Mouse (Mus musculus) C2C12 (cell line): ENCODE results near the gene Eif4g3.

ENCODE experiments used
- CEBPB ChIP-seq: IDR thresholded peaks from one replicate; pipeline ENCODE4 v1.6.1; 2011; ENCODE audit warnings: low read depth, mild to moderate bottlenecking, control low read depth, moderate library complexity
- CTCF ChIP-seq: IDR thresholded peaks from one replicate; pipeline ENCODE4 v1.5.1; 2011; ENCODE audit not compliant: control insufficient read depth, insufficient read depth, insufficient read length
- FOSL1 ChIP-seq: IDR thresholded peaks from one replicate; pipeline ENCODE4 v1.8.0; 2011; ENCODE audit warnings: mild to moderate bottlenecking, low read length; ENCODE audit not compliant: poor library complexity, insufficient read depth, severe bottlenecking
- MAX ChIP-seq: IDR thresholded peaks from one replicate; pipeline ENCODE4 v1.6.1; 2011; ENCODE audit warnings: mild to moderate bottlenecking, control low read depth
- MYOD1 ChIP-seq: IDR thresholded peaks from one replicate; pipeline ENCODE4 v1.6.1; 2011; ENCODE audit warnings: low read depth; ENCODE audit not compliant: control insufficient read depth, insufficient read length
- MYOG ChIP-seq: IDR thresholded peaks from one replicate; pipeline ENCODE4 v1.6.1; 2011; ENCODE audit not compliant: control insufficient read depth, insufficient read length; ENCODE audit errors: extremely low read depth
- USF1 ChIP-seq: IDR thresholded peaks from one replicate; pipeline ENCODE4 v1.6.1; 2011; ENCODE audit warnings: low read depth, mild to moderate bottlenecking, control low read depth, moderate library complexity

DNA sequence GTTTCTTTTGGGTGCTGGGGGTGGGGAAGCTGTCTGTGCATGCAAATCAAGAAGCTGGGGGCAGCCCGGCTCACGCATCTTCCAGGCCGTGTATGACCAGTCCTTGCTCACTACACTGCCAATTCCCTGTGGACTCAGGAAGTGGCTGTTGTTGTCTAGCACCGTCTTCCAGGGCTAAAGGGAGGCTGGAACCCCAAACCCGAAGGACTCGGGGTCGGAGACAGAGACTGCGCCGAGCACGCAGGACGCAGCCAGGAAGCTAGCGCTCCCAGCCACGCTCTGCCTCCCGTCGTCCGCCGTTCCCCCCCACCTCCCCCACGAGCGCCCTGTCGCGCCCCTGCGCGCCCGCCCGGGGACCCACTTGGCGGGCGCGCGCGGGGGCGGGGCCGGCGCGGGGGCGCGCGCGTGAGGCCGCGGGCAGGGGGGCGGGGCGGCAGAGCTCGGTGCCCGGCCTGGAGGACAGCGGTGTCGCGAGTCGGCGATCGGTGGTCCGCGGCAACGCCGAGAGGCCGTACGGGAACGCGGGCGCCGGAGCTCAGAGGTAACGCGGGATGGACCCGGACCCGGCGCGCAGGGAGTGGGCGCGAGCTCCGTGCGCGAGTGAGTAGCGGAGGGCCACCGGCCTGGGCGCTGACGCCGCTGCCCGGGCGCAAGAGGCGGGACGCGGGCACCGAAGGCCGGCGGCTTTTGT, 223.5 kb downstream of the Eif4g3 start, which contains the start of gene Hp1bp3:
- no peak for TF ChIP-seq CTCF
- TF ChIP-seq MAX = no peak
- no peak for TF ChIP-seq MYOG
- TF ChIP-seq USF1 = no peak
- TF ChIP-seq CEBPB = no peak
- TF ChIP-seq MYOD1 = no peak
- TF ChIP-seq FOSL1 = no peak
